Mouse (Mus musculus) spleen, adult 12 weeks (tissue): ENCODE measurements around the gene Kcnn1.

Experiments
- DNase-seq: peaks from one replicate; pipeline ENCODE4 v3.0.0; 2022; ENCODE audit warnings: low spot score

Gene Kcnn1

DNA sequence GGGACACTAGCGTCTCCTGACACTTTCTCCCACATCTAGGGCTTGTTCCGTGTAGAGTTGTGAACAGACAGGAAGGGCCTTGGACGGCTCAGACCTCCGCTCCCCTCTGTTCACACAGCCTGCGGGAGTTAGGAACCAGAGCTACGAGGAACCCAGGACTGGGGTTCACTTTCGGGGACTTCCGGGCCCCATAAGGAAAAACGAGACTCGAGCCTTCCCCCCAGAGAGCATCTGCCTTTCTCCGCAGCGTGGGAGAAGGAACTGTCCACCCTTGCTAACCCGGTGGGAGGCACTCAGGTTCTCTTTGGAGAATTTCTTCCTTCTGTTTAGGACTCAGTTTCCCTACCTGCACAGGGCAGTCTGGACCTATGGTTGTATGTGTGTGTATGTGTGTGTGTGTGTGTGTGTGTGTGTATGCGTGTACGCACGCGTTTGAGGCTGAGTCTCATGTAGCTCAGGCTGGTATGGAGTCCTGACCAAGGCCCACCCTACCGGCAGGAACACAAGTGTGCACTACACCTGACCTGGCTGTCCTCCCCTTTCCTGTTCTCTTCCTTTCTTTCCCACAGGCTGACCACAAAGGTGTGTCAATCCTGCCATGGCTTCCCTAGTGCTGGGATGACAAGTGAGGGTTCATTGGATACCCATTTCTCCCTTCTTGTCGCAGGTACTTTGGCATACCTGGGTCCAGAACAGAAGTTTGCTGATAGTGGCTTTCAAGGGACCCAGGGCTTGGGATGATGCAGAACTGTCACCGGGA is 30.0 kb upstream of the Kcnn1 start:
- no peak for DNase-seq

DNA sequence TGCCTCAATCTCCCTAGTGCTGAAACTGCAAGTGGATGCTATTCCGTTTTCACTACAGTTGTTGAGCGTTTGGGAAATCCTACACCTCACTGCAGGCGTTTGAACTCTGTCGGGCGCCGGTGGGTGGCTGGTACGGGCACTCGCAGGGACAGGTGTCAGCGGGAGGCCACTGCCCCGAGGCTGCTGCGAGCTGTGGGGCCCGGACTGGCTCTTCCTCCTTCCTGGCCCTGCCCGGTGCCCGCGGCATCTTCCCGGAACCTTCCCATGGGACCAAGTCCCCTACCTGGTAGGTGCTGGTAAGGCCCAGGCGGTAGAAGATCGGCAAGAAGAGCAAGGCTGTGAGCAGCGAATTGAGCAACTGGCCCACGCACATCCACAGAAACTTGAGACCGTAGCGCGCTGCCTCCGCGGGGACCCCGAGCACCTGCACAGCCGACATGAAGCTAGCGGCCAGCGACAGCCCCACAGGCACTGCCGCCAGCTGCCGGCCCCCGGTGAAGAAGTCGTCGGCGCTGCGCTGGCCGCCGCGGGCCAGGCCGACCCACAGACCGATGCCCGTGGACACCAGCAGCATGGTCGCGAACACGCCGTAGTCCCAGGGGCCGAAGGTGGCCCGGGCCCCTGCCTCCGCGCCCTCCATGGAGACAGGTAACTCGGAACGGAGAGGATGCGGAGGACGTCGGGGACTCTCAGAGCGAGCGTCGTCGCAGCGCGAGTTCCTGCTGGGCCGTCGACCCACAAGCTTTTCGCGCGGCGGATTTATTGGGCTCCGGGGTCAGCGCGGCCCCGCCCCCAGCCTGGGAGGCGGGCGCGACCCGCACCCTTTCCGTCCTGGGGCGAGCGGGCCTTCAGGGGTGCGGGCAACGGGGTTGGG is 29.2 kb upstream of the Kcnn1 start, which contains the start of gene Slc5a5:
Gene Slc5a5 (minus strand): TSS at position 736 of the 874 bp plus-strand sequence.
- DNase-seq, result no peak

DNA sequence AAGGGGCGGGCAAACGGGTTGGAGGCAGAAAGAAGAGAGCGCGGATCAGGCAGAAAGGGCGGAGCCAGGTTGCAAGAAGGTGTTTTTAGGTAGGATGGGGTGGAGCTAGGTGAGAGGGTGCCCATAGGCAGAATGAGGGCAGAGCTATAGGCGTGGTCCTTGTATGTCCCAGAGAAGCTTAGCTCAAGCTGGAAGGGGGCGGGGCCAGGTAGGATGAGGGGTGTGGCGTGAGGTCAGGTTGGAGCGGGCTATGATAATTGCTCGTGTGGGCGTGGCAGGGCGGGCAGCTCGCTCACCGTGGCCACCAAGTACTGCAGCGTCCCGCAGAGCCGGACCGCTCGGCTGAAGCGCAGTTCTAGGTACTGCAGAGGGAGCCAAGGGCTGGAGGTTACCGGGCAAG is 28.3 kb upstream of the Kcnn1 start:
- no peak for DNase-seq

DNA sequence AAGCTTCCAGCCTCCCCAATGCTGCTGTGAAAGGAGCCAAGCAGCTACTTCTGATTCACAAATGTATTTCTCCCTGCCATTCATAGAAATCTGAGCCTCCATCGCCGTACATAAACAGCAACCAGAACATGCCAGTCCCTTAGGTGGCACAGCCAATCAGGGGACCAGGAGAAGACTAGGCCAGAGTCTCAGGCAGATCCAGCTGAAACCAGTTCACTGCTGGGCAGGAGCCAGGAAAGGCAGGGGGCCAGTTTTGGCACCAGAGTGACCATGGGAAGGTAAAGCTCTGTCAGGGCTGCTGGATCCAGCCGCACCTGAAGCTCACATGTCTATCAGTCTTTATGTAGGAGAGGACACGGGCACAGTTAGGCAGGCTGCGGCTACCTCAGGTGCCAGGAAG is 27.6 kb upstream of the Kcnn1 start:
- no peak for DNase-seq

DNA sequence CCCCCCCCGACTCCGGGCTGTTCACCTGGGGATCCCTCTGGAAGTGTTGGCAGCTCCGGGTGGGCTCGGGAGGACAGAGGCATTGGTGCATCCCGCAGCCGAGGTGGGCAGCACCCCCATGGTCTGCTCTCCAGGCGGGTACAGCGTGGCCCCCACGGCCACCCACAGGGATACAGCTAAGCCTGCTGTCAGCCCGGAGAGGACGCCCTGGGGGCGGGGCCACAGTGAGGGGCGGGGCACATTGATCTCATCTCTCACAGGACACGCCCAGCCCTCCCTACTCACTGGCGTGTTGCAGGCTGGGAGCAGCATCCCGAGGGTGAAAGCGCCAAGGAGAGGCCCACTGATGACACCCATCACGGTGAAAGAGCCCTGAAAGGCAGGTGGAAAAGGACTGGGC is 24.6 kb upstream of the Kcnn1 start:
- no peak for DNase-seq

DNA sequence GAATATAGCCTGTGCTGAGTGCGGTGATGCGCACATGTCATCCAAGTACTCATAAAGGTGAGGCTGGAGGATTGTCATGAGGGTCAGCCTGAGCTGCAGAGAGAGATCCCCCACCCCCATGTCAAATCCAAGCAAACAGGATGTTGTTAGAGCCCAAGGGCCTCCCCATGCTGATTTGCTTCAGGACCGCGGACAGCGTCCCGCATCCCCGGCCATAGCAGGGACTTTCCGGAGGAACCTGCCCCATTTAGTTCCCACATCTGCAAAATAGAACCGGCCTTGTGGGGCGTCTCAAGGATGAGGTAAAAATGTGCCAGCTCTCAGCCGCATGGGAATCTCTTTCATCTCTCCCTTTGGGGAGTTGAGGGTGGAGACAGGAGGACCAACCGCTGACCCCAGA is 22.6 kb upstream of the Kcnn1 start:
- DNase-seq, result no peak

DNA sequence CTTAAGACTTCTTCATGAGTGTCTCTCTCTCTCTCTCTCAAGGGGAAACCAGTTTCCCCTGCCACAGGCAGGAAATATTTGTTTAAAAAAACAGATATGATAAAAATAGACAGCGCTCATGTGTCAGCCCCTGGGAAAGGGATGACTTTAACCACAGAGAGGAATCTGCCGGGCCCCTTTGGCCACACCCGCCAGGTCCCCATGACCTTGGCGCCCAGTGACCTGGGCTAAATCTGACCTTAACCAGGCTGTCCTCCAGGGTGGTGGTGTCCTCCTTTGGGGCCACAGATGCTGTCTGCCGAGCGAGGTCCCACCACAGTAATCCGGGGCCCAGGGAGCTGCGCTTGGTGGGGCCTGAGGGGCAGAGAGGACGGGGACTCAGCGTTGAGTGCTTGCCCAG is 21.6 kb upstream of the Kcnn1 start:
- DNase-seq, result no peak

DNA sequence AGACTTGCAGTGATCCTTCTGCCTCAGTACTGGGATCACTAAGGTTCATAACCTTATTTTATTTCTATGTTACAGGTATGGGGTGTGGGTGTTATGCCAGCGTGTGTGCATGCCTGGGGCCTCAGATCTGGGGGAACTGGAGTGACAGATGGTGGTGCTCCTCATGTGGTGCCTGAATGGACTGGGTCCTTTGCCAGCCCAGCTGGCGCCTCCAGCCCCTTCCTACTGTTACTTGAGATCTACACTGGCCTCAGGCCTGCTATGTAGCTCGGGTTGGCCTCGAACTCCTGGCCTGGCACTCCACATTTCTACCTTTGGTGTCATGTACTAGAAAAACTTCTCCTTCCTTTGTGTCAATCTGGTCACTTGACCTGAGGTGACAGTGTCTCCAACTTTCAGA is 21.1 kb upstream of the Kcnn1 start:
- DNase-seq, result no peak

DNA sequence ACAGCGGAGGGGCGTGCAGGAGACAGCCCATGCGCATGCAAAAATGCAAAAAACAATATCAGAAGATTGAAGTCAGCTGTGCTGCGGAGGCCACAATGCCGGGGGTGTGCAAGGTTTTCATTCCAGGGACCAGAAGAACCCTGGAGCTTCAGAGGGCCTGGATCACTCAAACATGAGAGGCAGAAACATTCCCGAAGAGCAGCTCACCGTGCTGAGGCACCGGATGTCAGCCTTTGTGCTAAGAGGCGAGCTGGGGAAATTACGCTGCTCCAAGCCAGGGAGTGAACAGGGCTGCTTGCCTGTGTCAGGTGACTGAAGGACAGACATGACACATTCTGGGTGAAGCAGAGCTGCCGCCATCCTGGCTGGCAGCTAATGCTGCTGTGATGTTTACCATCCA is 17.5 kb upstream of the Kcnn1 start:
- no peak for DNase-seq

DNA sequence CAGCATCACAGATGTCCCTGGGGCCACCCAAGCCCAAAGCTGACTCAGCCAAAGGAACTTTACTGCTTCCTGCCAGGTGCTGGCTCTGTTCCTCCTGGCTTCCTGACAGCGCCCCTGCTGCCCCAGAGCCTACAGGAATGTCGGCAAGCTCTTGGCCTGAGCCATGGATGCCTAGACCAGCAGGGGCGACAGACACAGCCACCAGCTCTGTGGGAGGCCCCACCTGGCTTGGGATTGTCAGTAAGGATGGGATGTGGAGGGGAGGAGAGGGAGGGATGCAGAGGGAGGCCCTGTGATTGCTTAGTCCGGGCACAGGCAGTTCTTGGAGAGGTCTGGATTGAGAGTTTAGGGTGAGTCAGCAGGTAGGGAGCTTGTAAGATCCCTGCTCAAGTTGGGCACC is 17.1 kb upstream of the Kcnn1 start:
- no peak for DNase-seq

DNA sequence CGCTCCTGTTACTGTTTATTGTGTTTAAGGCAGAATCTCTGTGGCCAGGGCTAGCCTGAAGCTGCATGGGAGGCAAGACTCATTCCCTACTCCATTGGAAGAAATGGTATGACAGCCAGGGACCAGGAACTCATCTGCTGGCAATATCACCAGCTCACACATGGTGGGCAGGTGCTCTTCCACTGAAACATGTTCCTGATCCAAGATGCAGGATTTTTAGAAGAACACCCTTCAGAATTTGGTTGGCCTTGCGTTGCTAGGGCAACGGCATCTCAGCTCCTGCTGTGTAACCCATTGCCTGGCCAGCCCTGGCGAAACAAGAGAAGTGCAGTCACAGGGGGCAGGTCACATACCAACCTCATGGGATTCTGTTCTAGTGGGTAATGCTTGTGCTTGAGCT is 16.4 kb upstream of the Kcnn1 start:
- DNase-seq, result no peak

DNA sequence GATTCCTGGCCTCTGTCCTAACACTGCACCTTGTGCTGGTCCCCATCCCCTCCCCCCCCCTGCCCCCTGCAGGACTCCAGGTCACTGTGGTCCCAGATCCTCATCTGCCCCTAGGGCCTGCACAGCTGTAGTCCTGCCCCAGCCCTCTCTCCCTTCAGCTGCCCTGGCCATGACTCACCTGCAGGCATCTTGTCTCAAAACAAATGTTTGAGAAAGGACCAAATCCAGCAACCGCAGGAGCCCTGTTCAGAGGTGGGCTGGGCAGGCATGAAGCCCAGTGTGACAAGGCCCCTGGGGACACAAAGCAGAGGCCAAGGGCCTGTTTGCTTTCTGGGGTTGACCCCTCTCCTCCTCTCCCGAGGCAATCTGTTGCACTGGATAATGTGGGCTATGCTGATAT is 15.1 kb upstream of the Kcnn1 start:
- DNase-seq, result no peak

DNA sequence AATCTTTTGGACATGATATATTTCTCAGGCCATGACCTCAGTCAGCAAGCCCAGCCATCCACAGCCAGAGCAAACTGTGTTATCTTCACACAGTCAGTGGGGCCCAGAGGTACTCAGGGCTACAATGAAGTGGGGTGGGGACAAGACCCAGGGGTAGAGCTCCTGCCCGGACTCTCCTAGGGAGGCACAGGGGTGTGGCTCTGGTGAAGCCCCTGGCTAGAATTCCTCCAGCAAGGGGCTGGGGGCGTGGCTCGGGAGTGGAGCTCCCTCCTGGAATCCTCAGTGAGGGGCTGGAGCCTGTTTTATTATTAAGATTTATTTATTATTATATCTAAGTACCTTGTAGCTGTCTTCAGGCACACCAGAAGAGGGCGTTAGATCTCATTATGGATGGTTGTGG is 13.3 kb upstream of the Kcnn1 start:
- no peak for DNase-seq

DNA sequence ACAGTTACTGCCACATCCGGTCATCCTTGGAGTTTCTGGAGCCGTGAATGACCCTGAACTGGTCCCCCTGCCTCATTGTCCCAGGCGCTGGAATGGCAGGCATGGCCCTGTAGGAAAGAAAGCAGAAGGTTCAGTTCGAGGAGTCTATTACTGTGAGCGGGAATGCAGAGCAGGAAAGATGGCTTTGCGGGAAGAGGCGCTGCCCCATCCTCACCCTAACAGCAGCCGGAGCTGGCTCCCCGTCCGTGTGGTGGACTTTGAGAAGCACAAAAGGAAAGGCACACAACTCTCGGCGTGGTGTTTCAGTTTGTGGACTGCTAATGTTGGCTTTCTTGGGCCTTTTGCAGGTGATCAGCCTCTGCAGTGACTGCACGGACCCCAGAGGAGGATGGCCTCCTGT is 11.4 kb upstream of the Kcnn1 start:
- DNase-seq, result no peak

DNA sequence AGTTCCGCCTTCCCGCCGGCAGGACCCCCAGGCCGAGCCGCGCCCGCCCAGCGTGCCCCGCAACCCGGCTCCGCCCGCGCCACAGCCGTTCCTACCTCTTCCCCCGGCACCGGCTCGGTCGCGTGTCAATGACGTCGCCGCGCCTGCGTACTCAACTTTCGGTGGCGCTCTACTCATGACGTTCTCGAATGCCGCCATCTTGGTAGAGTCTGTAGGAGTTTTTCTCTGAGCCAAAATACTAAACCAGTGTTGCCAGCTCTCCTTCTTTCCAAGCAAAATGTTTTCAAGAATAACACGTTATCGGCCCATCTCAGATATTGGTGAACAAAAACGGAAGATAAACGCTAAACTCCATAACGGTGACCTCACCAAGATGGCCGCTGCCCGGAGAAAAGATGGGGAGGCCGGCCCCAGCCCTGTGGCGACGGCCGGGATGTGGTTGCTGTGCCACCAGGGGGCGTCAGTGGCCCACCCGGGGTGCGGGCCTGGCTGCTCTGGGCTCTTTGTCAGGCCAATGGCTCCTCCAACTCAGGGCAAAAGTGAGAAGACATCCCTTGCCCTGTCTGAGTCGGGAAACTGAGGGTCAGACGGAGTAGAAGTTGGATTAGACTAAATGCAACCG is 10.4 kb upstream of the Kcnn1 start, which contains the start of gene Ccdc124:
Gene Ccdc124 (minus strand): TSS at position 572 of the 622 bp plus-strand sequence.
- DNase-seq, result peak; percentile 91

DNA sequence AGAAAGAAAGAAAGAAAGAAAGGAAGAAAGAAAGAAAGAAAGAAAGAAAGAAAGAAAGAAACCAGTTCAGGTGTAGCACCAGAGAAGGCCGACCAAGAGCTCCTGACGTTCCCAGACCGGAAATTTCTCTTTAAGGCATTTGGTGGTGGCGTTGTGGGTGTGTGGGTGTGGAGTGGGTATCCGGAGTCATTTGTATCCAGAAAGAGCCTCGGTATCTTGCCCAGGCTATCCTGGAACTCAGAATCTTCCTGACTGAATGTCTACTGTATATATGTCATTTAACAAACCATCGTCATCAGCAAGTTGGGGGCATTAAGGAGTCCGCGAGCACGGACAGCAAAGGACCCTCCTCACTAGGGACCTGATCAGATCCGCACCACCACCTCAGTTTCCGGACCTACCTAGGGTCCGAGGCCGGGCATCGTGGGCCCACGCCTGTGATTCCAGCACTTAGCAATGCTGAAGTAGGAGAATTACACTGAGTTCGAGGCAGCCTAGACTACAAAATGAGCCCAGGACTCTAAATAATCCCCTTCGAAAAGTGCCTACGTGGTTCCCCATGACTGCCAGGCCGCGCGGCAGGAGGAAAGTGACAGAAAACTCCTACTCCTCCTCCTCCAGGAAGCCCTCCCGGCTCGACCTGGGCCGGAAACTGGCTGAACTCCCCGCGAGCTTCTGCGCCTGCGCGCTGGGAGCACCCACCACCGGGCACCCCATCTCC is 9.7 kb upstream of the Kcnn1 start:
- no peak for DNase-seq

DNA sequence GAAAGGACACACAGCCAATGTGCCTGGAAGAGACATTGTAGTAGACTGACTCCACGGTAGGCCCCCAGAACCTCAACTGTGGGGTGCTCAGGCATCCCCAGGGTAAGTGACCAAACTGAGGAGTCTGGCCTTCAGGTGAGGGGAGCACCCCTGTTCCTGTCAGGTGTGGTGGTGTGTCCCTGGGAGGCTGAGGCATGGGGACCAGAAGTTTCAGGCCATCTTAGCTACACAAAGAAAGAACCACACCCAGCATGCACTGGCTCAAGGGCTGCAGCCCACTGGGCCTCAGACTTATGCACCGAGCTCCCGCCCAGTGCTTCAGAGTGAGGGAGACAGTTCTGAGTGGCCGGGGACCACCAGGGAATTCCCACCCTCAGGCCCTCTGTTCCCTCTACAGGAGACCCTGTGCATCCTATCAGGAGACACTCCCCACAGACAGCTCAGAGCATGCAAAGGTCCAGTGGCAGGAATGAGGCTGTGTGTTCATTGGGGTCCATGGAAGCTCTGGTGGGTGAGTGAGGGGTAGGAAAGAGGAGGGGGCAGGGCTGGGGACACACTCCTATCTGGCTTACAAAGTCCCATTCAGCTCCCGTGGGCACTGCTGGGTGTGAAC is 8.2 kb upstream of the Kcnn1 start:
- no peak for DNase-seq

DNA sequence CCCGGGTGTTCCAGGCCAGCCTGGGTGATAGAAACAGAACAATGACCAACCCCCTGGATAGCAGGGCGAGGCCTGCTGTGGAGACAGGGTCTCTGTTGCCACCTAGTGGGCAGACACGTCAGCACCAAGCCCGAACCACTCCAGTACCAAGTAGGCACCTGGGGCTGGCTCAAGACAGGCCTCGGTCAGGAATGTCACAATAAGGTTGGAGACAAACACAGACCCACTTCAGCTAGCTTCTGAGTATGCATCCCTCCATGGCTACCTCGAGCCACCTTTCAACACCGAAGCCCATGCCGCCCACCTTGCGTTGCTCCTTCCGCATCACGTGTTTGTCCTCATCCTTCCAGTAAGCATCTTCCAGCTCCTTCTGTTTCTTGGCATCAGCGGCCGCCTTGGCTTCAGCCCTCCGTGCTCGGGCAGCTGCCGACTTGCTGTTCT is 6.6 kb upstream of the Kcnn1 start:
- peak; percentile 66 for DNase-seq

DNA sequence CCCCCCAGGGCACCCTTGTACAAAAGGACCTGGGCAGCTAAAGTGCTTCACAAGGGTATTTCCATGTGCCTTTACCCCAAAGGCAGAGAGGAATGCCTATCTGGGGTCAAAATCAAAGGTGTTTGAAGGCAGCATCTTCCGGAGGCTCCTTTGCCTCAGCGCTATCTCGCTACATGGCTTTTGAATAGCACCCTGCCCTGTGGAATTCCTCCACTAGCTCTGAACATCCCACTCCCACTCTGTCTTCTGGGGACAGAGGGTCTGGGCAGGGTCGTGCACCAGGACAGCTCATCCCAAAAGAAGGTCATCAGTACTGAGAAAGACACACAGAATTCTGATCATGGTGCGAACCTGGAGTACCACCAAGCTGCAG is 6.1 kb upstream of the Kcnn1 start:
- DNase-seq, result no peak

DNA sequence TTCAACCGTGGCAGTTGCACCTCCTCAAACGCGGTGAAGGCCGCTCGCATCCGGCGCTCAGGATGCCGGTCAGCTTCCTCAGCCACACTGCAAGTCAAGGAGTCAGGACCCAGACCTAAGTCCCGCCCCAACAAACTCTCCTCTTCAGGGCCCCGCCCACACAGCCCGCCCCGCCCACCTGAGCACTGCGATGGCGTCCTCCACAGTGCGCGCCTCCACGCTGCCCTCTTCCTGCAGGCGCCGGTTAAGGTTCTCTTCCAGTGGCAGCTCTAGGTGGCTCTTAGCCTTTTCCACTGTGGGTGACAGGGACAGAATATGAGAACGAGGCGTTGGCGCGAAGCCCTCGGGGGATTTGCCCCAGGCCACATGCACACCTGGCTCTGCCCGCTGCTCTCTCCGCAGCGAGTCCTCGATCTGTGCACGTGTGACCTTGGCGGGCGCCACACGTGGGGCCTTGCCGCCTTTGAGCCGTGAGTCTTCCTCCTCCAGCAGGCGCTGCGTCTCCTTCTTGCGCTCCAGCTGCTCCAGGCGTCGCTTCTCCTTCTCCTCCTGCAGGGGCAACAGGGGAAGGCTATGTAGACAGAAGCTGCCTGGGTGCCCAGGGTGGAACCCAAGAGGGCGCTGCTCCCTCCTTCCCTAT is 5.6 kb upstream of the Kcnn1 start:
- peak; percentile 62 for DNase-seq

DNA sequence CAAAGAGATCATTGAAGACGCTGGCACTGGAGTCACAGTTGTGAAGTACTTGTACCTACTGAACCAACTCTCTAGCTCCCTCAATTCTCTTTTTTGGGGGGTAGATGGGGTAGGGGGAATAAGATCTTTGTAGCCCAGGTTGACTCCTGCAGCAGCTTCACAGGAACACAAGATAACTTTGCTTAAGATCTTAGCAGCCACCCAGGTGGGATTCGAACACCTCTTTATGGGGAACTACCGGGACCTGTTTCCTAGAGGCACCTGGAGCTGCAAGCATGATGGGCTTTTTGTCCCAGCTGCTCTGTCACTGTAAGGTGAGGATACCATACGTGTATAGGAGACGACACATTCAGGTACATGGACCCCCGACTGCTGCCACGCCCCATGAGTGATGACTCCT is 3.5 kb upstream of the Kcnn1 start:
- no peak for DNase-seq
